8 mouse cellular contexts compared by ENCODE assay signal in genomic region chr1:11565309-11565708, GRCm38 (mm10).
DNase-seq lines count a peak whose midpoint lies in the region; ATAC-seq and TF ChIP-seq lines count a peak whose summit lies in the region.

No protein-coding gene starts in this region.

- no peaks in the 10 kb centered on the region for H3K27me3 ChIP-seq in forebrain, embryonic 11.5 days (ENCODE audit: control insufficient read depth, insufficient read depth, low read length)
- H3K27me3 ChIP-seq in liver, postnatal 0 days (ENCODE audit: insufficient read depth, low read length), result no peaks in the 10 kb centered on the region
- no peaks in the 10 kb centered on the region for H3K27me3 ChIP-seq in stomach, postnatal 0 days (ENCODE audit: control insufficient read depth, insufficient read depth, low read length)
- no peaks in the 10 kb centered on the region for H3K27me3 ChIP-seq in heart, embryonic 12.5 days (replicated peaks)

- ATAC-seq in forebrain, embryonic 11.5 days (replicated peaks; ENCODE audit: low FRiP score), result peak; percentile 67; the same call in 1 of the 2 replicates
- ATAC-seq in liver, postnatal 0 days, result no peak
- ATAC-seq in stomach, postnatal 0 days (ENCODE audit: low FRiP score, low TSS enrichment), result no peak
- ATAC-seq in heart, embryonic 12.5 days (ENCODE audit: insufficient number of reproducible peaks, low FRiP score), result no peak

- H3K4me1 ChIP-seq in forebrain, embryonic 11.5 days (replicated peaks; ENCODE audit: control insufficient read depth, insufficient read depth, low read length), result no peaks in the 10 kb centered on the region
- no peaks in the 10 kb centered on the region for H3K4me1 ChIP-seq in liver, postnatal 0 days (ENCODE audit: insufficient read depth)
- H3K4me1 ChIP-seq in stomach, postnatal 0 days (replicated peaks; ENCODE audit: control insufficient read depth, insufficient read depth), result no peaks in the 10 kb centered on the region
- H3K4me1 ChIP-seq in heart, embryonic 12.5 days (replicated peaks), result no peaks in the 10 kb centered on the region

- H3K9me3 ChIP-seq in forebrain, embryonic 11.5 days (ENCODE audit: control insufficient read depth, low read length), result no peaks in the 10 kb centered on the region
- H3K9me3 ChIP-seq in liver, postnatal 0 days (ENCODE audit: low read length), result no peaks in the 10 kb centered on the region
- no peaks in the 10 kb centered on the region for H3K9me3 ChIP-seq in stomach, postnatal 0 days (ENCODE audit: control insufficient read depth, low read length)
- no peaks in the 10 kb centered on the region for H3K9me3 ChIP-seq in heart, embryonic 12.5 days (replicated peaks)

- no peak overlapping the region for H3K4me3 ChIP-seq in forebrain, embryonic 11.5 days (ENCODE audit: low read depth, low read length)
- H3K4me3 ChIP-seq in liver, postnatal 0 days (ENCODE audit: low read depth, low read length), result no peak overlapping the region
- H3K4me3 ChIP-seq in stomach, postnatal 0 days (ENCODE audit: low read depth, low read length), result no peak overlapping the region
- no peak overlapping the region for H3K4me3 ChIP-seq in heart, embryonic 12.5 days

- 7% methylated on average over 6 of the region's 6 CpGs for WGBS in forebrain, embryonic 11.5 days
- WGBS in liver, postnatal 0 days (ENCODE audit: insufficient replicate concordance), result 10% methylated on average over 6 of the region's 6 CpGs
- 8% methylated on average over 6 of the region's 6 CpGs for WGBS in stomach, postnatal 0 days
- 8% methylated on average over 6 of the region's 6 CpGs for WGBS in heart, embryonic 12.5 days

- H3K9ac ChIP-seq in forebrain, embryonic 11.5 days (ENCODE audit: low read length), result no peak overlapping the region
- no peak overlapping the region for H3K9ac ChIP-seq in liver, postnatal 0 days (replicated peaks)
- H3K9ac ChIP-seq in stomach, postnatal 0 days (ENCODE audit: low read length), result no peak overlapping the region
- no peak overlapping the region for H3K9ac ChIP-seq in heart, embryonic 12.5 days

- H3K36me3 ChIP-seq in forebrain, embryonic 11.5 days (ENCODE audit: control insufficient read depth, insufficient read depth, low read length), result no peaks in the 10 kb centered on the region
- H3K36me3 ChIP-seq in liver, postnatal 0 days (replicated peaks; ENCODE audit: insufficient read depth, low read length), result no peaks in the 10 kb centered on the region
- no peaks in the 10 kb centered on the region for H3K36me3 ChIP-seq in stomach, postnatal 0 days (ENCODE audit: control insufficient read depth, insufficient read depth, low read length)
- H3K36me3 ChIP-seq in heart, embryonic 12.5 days, result no peaks in the 10 kb centered on the region

- no peak overlapping the region for H3K27ac ChIP-seq in forebrain, embryonic 11.5 days (ENCODE audit: low read depth, low read length)
- H3K27ac ChIP-seq in liver, postnatal 0 days (ENCODE audit: low read depth), result no peak overlapping the region
- H3K27ac ChIP-seq in stomach, postnatal 0 days (replicated peaks), result no peak overlapping the region
- H3K27ac ChIP-seq in heart, embryonic 12.5 days (ENCODE audit: poor library complexity, severe bottlenecking), result no peak overlapping the region

- TF ChIP-seq EP300 in liver, postnatal 0 days (IDR thresholded peaks at IDR 0.05; ENCODE audit: low read depth), result no peak
- TF ChIP-seq EP300 in stomach, postnatal 0 days (optimal IDR thresholded peaks at IDR 0.05), result no peak

- H3K4me2 ChIP-seq in forebrain, embryonic 11.5 days (ENCODE audit: low read depth, low read length, severe bottlenecking), result no peak overlapping the region
- H3K4me2 ChIP-seq in liver, postnatal 0 days (ENCODE audit: low read depth, low read length), result no peak overlapping the region
- no peak overlapping the region for H3K4me2 ChIP-seq in stomach, postnatal 0 days (replicated peaks; ENCODE audit: low read depth)
- no peak overlapping the region for H3K4me2 ChIP-seq in heart, embryonic 12.5 days

- intact Hi-C loops in heart, postnatal 14 days (cut with DNase I), result loop anchor here (10.0 kb wide), 1 partner anchor 411 kb away; no protein-coding TSS in a partner anchor

- DNase-seq in heart, postnatal 14 days, result peak; percentile 14 to 26
- DNase-seq in heart, adult 11 months, result no peak
- DNase-seq in urinary bladder, postnatal 25 days (ENCODE audit: low spot score), result peak; percentile 8
- DNase-seq in urinary bladder, adult 18-20 months (ENCODE audit: low spot score in 2 of 2), result no peak
- DNase-seq in forebrain, embryonic 11.5 days (ENCODE audit: low spot score), result peak; percentile 61
- no peak for DNase-seq in liver, postnatal 0 days
- DNase-seq in stomach, postnatal 0 days (ENCODE audit: low spot score), result peak; percentile 15

- TF ChIP-seq CTCF in liver, postnatal 0 days (IDR thresholded peaks at IDR 0.05; ENCODE audit: low read depth), result peak; percentile 40
- peak; percentile 70 for TF ChIP-seq CTCF in stomach, postnatal 0 days (IDR thresholded peaks at IDR 0.05; ENCODE audit: low read depth)

Comparison
In these comparisons a context has a peak if more than half of its experiments do, and no peak if none do; other contexts are left out.
1. DNase-seq: peak in heart, postnatal 14 days (2 of 2), urinary bladder, postnatal 25 days (single experiment), forebrain, embryonic 11.5 days (single experiment) and stomach, postnatal 0 days (single experiment); none in heart, adult 11 months (single experiment), urinary bladder, adult 18-20 months (0 of 2) and liver, postnatal 0 days (single experiment).